Mouse (Mus musculus) C2C12 (cell line): ENCODE data around the gene Acvr1.

Experiments used
- CEBPB ChIP-seq: IDR thresholded peaks from one replicate; pipeline ENCODE4 v1.6.1; 2011; ENCODE audit warnings: low read depth, mild to moderate bottlenecking, control low read depth, moderate library complexity
- CTCF ChIP-seq: IDR thresholded peaks from one replicate; pipeline ENCODE4 v1.5.1; 2011; ENCODE audit not compliant: control insufficient read depth, insufficient read depth, insufficient read length
- FOSL1 ChIP-seq: IDR thresholded peaks from one replicate; pipeline ENCODE4 v1.8.0; 2011; ENCODE audit warnings: mild to moderate bottlenecking, low read length; ENCODE audit not compliant: poor library complexity, insufficient read depth, severe bottlenecking
- MAX ChIP-seq: IDR thresholded peaks from one replicate; pipeline ENCODE4 v1.6.1; 2011; ENCODE audit warnings: mild to moderate bottlenecking, control low read depth
- MYOD1 ChIP-seq: IDR thresholded peaks from one replicate; pipeline ENCODE4 v1.6.1; 2011; ENCODE audit warnings: low read depth; ENCODE audit not compliant: control insufficient read depth, insufficient read length
- USF1 ChIP-seq: IDR thresholded peaks from one replicate; pipeline ENCODE4 v1.6.1; 2011; ENCODE audit warnings: low read depth, mild to moderate bottlenecking, control low read depth, moderate library complexity

- TF ChIP-seq CTCF (no peak), MYOD1 (no peak), MAX (no peak), USF1 (no peak), FOSL1 (no peak), CEBPB (no peak)
Observed at GRCm38 (mm10) chr2:58535233-58535632, 31.7 kb downstream of the Acvr1 start.
